Mouse (Mus musculus) lung, embryonic 16.5 days (tissue): ENCODE results near the gene Cat. TPM values are rescaled to one million over a fixed set of nuclear protein-coding genes. Genes with fewer than 3 reads are reported as not detected.

Experiments
- ATAC-seq: fragments of 200-750 bp; cut with Nextera tagmentation; 2 replicates; pipeline ENCODE4 v1.8.0; 2017; ENCODE audit warnings: low read depth, mild to moderate bottlenecking, moderate library complexity
- H3K27ac ChIP-seq: fragments of 300-500 bp; sonication (generic); 2 replicates; pipeline ENCODE4 v1.5.1; 2014; ENCODE audit warnings: mild to moderate bottlenecking, control low read depth, low read length
- H3K27me3 ChIP-seq: fragments of 300-500 bp; sonication (generic); 2 replicates; pipeline ENCODE4 v1.6.1; 2014; ENCODE audit warnings: low read depth, low read length, mixed read lengths; ENCODE audit not compliant: control insufficient read depth, insufficient read depth
- H3K36me3 ChIP-seq: fragments of 300-500 bp; sonication (generic); 2 replicates; pipeline ENCODE4 v1.6.1; 2014; ENCODE audit warnings: low read length; ENCODE audit not compliant: control insufficient read depth, insufficient read depth
- H3K4me1 ChIP-seq: fragments of 300-500 bp; sonication (generic); replicated peaks from 2 replicates; pipeline ENCODE4 v1.6.1; 2014; ENCODE audit warnings: low read length, mixed read lengths; ENCODE audit not compliant: control insufficient read depth, insufficient read depth
- H3K4me2 ChIP-seq: fragments of 300-500 bp; sonication (generic); 2 replicates; pipeline ENCODE4 v1.6.1; 2014; ENCODE audit warnings: low read depth, low read length, control low read depth
- H3K4me3 ChIP-seq: fragments of 300-500 bp; sonication (generic); 2 replicates; pipeline ENCODE4 v1.5.1; 2014; ENCODE audit warnings: mild to moderate bottlenecking, low read length, control low read depth
- H3K9ac ChIP-seq: fragments of 300-500 bp; sonication (generic); 2 replicates; pipeline ENCODE4 v1.6.1; 2014; ENCODE audit warnings: low read length, control low read depth
- H3K9me3 ChIP-seq: fragments of 300-500 bp; sonication (generic); 2 replicates; pipeline ENCODE4 v1.6.1; 2016; ENCODE audit warnings: low read length; ENCODE audit not compliant: control insufficient read depth
- WGBS: fragments of 180-500 bp; shearing (Covaris S2); extraction: QIAGEN DNeasy Blood & Tissue Kit; methylation state at CpG from one replicate; pipeline ENCODE4 v1.1.7; 2014; 5-methylcytosine and 5-hydroxymethylcytosine counted together
- polyA plus RNA-seq: library from polyadenylated mRNA; unstranded; fragments of >200 nt; fragmentation: Nextera tagmentation; extraction: Ambion mirVana; gene quantifications from 2 replicates; pipeline ENCODE4 v1.2.1, GENCODE M21; 2015

The Cat gene
- polyA plus RNA-seq, 1 experiment from 2014 or later: 109 TPM

- no peaks in the 10 kb centered on the region for H3K36me3 ChIP-seq
- ATAC-seq: no peak
- no peaks in the 10 kb centered on the region for H3K9me3 ChIP-seq
- no peak overlapping the region for H3K4me2 ChIP-seq
- H3K27me3 ChIP-seq: no peaks in the 10 kb centered on the region
- 60% methylated on average over 2 of the region's 2 CpGs for WGBS
- peak overlapping the region; percentile 25; the same call in 1 of the 2 replicates for H3K27ac ChIP-seq
- H3K9ac ChIP-seq: no peak overlapping the region
- no peak overlapping the region for H3K4me3 ChIP-seq
- H3K4me1 ChIP-seq: peaks cover 29% of the 10 kb centered on the region
Measured at GRCm38 (mm10) chr2:103435110-103435509, 49.9 kb downstream of the Cat start.

- Histone ChIP-seq H3K27ac (no peak overlapping the region), H3K4me1 (peaks cover 29% of the 10 kb centered on the region), H3K4me3 (no peak overlapping the region), H3K9me3 (no peaks in the 10 kb centered on the region), H3K27me3 (no peaks in the 10 kb centered on the region), H3K36me3 (no peaks in the 10 kb centered on the region), H3K4me2 (no peak overlapping the region), H3K9ac (no peak overlapping the region)
- peak; percentile 32 for ATAC-seq
- WGBS: 31% methylated on average over 8 of the region's 8 CpGs
Measured at GRCm38 (mm10) chr2:103432695-103433275, 52.2 kb downstream of the Cat start.

- Histone ChIP-seq H3K36me3 (no peaks in the 10 kb centered on the region), H3K4me1 (peaks cover 13% of the 10 kb centered on the region), H3K4me2 (no peak overlapping the region), H3K27me3 (no peaks in the 10 kb centered on the region), H3K4me3 (no peak overlapping the region), H3K27ac (no peak overlapping the region), H3K9me3 (no peaks in the 10 kb centered on the region), H3K9ac (no peak overlapping the region)
- ATAC-seq: no peak
- 29% methylated on average over 1 of the region's 1 CpGs for WGBS
Measured at GRCm38 (mm10) chr2:103430712-103431111, 54.2 kb downstream of the Cat start.

- H3K36me3 ChIP-seq: no peaks in the 10 kb centered on the region
- no peaks in the 10 kb centered on the region for H3K27me3 ChIP-seq
- no peak overlapping the region for H3K4me2 ChIP-seq
- H3K9ac ChIP-seq: no peak overlapping the region
- H3K4me1 ChIP-seq: peaks cover 8% of the 10 kb centered on the region
- H3K9me3 ChIP-seq: no peaks in the 10 kb centered on the region
- no peak overlapping the region for H3K4me3 ChIP-seq
- 53% methylated on average over 3 of the region's 3 CpGs for WGBS
- no peak for ATAC-seq
- H3K27ac ChIP-seq: no peak overlapping the region
Measured at GRCm38 (mm10) chr2:103428356-103428755, 56.6 kb downstream of the Cat start.

GRCm38 (mm10) chr2:103425456-103426063 lies 59.4 kb downstream of the Cat start:
- WGBS: 28% methylated on average over 11 of the region's 11 CpGs
- H3K9me3 ChIP-seq: no peaks in the 10 kb centered on the region
- H3K4me2 ChIP-seq: peak overlapping the region; percentile 39
- H3K9ac ChIP-seq: peak overlapping the region; percentile 41
- H3K4me1 ChIP-seq: peaks cover 5% of the 10 kb centered on the region; the same call in 1 of the 2 replicates
- peak overlapping the region; percentile 40 for H3K4me3 ChIP-seq
- no peaks in the 10 kb centered on the region for H3K36me3 ChIP-seq
- no peaks in the 10 kb centered on the region for H3K27me3 ChIP-seq
- ATAC-seq: peak; percentile 63
- peak overlapping the region; percentile 71 for H3K27ac ChIP-seq

GRCm38 (mm10) chr2:103424349-103425026 lies 60.5 kb downstream of the Cat start:
- Histone ChIP-seq H3K36me3 (no peaks in the 10 kb centered on the region), H3K27me3 (no peaks in the 10 kb centered on the region), H3K4me2 (peak overlapping the region; percentile 48), H3K4me1 (peaks cover 5% of the 10 kb centered on the region; the same call in 1 of the 2 replicates), H3K9ac (peak overlapping the region; percentile 63), H3K9me3 (no peaks in the 10 kb centered on the region), H3K27ac (peak overlapping the region; percentile 92), H3K4me3 (peak overlapping the region; percentile 40)
- 11% methylated on average over 12 of the region's 12 CpGs for WGBS
- ATAC-seq: peak; percentile 75

GRCm38 (mm10) chr2:103423884-103424283 lies 61.1 kb downstream of the Cat start:
- Histone ChIP-seq H3K4me2 (peak overlapping the region; percentile 48), H3K27ac (peak overlapping the region; percentile 92), H3K4me1 (peaks cover 5% of the 10 kb centered on the region; the same call in 1 of the 2 replicates), H3K4me3 (peak overlapping the region; percentile 40), H3K9ac (peak overlapping the region; percentile 63), H3K9me3 (no peaks in the 10 kb centered on the region), H3K36me3 (no peaks in the 10 kb centered on the region), H3K27me3 (no peaks in the 10 kb centered on the region)
- WGBS: 45% methylated on average over 12 of the region's 12 CpGs
- peak; percentile 58 for ATAC-seq

GRCm38 (mm10) chr2:103420650-103421507 lies 64.1 kb downstream of the Cat start:
- ATAC-seq: 0 out of 2 replicates have a peak, but pooled peaks have one; percentile 23
- no peak overlapping the region for H3K4me3 ChIP-seq
- no peaks in the 10 kb centered on the region for H3K27me3 ChIP-seq
- 44% methylated on average over 15 of the region's 15 CpGs for WGBS
- no peaks in the 10 kb centered on the region for H3K9me3 ChIP-seq
- H3K4me2 ChIP-seq: no peak overlapping the region
- no peak overlapping the region for H3K9ac ChIP-seq
- H3K36me3 ChIP-seq: no peaks in the 10 kb centered on the region
- H3K4me1 ChIP-seq: no peaks in the 10 kb centered on the region; the same call in 1 of the 2 replicates
- no peak overlapping the region for H3K27ac ChIP-seq
